Mouse (Mus musculus) stomach, postnatal 0 days (tissue): ENCODE measurements around the gene Smco2.

Experiments
- CTCF ChIP-seq: IDR thresholded peaks from 2 replicates; pipeline ENCODE4 v1.5.1; 2016; ENCODE audit warnings: antibody characterized with exemption, low read depth, mild to moderate bottlenecking, moderate library complexity
- EP300 ChIP-seq: optimal IDR thresholded peaks from 2 replicates; pipeline ENCODE3; 2016; ENCODE audit warnings: antibody characterized with exemption

DNA sequence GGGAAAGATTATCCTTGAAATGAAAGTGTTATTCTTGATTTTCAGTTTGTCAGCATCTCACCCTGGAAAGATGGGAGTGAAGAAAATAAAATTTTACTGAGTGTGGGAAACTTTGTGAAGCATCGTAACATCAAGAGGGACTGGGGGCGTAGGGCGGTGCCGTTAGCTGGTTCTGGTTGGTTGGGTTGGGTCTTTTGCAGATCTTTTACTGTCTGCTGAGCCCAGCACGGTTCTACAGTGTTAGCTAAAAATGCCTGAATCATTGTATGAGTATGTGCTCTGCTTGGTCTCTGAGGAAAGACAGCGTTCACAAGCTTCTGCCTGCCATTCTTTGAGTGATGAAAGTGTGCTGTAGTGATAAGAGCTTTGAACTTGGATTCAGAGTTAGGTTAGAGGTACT, 24.5 kb downstream of the Smco2 start:
- no peak for TF ChIP-seq CTCF
- TF ChIP-seq EP300 = no peak
